Mouse (Mus musculus): ENCODE data around the gene Zbtb34.

DNA sequence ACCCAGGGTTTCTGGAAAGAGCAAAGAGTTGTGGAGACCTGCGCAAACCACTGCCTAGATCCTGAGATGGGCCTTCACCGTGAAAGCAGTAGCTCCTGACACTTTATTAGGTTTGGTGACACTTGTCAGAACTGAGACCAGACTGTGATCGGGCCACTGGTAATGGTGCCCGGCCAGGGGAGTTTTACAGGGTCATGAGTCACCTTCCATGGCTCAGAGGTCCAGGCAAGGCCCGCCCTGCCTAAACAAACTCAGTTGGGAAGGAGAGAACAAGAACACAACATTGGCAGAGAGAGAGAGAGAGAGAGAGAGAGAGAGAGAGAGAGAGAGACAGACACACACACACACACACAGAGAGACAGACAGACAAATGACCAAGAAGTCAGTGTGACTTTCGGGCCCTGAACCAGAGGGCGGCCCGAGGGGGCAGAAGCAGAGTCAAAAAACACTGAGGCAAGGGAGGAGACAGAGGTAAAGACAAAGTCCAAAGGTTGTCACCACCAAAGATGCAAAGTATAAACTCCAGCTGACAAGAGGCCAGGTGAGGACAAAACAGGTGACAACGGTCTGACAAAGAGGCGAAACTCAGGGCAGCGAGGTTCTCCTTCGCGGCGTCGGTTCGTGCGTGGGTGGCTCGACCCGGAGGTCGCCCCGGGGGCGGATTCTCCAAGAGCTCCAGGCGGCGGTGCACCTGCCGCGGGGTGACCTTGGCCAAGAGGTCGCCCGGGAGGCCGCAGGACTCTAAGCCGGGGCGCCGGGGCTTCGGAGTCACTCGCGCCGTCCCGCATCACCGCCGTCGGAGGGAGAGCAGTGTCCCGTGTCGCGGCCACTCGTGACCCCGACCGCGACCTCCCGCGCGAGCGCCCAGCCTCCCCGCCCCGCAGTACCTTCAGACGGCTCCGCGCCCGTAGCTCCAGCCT, 36.7 kb upstream of the Zbtb34 start:
- TF ChIP-seq CTCF (IDR thresholded peaks at IDR 0.05; ENCODE audit: borderline replicate concordance, insufficient read depth, low read depth, low read length): no peak
- no peak for TF ChIP-seq POLR2A (IDR thresholded peaks at IDR 0.05; ENCODE audit: borderline replicate concordance, insufficient read depth, low read length)
